Mouse (Mus musculus) cerebellum, adult (tissue): Measurements from ENCODE around the gene Nlgn1.

ENCODE experiments used
- ATAC-seq: cut with Nextera tagmentation; 2 replicates; pipeline ENCODE4 v1.9.2; 2017; ENCODE audit warnings: mild to moderate bottlenecking, moderate library complexity, mixed read lengths; ENCODE audit not compliant: insufficient number of reproducible peaks, low FRiP score, low TSS enrichment

Gene Nlgn1

DNA sequence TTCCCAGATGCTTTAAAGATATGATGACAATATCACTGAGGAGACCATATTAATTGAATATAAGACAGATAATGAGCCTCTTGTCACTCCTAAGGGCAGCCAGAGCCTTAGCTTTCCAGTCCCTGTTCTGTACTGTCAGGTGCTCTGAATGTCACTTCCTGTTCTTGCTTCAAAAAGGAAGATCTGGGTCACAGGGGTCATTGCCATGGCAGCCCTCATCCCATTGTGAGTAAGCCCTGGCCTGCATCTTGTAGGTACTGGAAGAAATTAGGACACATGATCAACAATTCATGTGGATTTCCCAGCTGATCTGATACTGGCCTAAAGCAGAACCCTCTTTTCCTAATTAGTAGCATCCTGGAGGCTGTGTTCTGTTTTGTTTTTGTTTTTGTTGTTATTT, 463.1 kb downstream of the Nlgn1 start:
- no peak for ATAC-seq

DNA sequence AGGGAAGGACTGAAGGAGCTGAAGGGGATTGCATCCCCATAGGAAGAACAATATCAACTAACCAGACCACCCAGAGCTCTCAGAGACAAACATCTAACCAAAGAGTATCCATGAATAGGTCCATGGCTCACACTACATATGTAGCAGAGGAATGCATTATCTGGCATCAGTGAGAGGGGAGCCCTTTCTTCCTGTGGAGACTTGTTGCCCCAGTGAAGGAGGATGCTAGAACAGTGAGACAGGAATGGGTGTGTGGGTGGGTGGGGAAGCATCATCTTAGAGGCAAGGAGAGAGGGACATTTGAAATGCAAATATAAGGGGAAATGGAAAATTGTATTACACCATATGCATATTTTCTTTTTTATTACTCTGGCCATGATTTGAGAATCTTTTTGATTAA, 473.9 kb downstream of the Nlgn1 start:
- ATAC-seq = no peak

DNA sequence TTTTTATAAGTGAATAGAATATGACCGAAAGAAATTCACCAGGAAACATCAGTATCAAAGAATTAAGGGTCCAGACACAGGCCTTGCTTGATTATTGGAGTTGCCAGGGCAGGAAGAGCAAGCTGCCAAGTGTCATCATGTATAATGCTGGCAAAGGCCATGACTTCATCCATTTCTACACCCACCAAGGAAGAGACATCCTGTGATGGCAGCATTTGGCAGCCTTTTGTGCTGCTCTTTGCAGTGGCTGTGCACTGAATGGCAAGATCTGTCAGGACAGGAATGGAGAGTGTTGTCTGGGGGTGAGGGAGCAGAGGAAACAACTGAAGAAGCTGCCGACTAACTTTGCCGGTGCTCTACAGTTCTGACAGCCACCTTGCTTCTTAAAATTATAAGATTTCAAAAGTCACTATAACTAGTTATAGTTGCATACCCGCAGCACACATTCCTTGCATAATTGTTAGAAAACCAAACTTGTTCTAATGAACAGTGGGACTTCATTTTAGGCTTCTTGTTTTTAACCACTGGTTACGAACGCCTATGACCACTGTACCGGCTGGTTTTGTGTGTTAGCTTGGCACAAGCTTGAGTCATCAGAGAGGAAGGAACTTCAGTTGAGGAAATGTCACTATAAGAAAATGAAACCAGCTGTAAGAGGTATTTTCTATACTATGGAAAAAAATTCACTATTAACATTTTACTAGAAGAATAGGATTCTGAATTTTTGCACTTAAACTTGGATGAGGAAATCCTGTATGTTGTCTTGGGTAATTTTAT, 487.4 kb downstream of the Nlgn1 start:
- peak; percentile 45; the same call in 1 of the 2 replicates for ATAC-seq

DNA sequence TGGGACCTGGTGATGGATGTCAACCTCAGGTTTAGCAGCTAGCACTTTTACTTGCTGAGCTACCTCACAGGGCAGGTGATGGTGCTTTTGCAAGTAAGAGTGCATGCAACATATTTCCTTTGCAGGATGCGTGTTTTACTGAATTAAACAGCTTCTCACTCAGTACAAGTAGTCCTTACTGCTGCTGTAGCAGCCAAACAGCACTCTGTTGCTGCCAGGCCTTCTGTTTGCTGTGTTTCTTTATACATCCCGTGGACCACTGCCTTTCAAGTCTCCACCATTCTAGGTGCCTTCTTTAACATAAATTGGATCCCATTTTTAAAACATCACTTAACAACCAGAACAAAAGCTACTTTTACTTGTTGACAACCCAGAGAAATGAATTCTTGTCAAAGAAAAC, 502.0 kb downstream of the Nlgn1 start:
- no peak for ATAC-seq

- no peak for ATAC-seq
Observed at GRCm38 (mm10) chr3:25813368-25813767, 518.9 kb downstream of the Nlgn1 start.

DNA sequence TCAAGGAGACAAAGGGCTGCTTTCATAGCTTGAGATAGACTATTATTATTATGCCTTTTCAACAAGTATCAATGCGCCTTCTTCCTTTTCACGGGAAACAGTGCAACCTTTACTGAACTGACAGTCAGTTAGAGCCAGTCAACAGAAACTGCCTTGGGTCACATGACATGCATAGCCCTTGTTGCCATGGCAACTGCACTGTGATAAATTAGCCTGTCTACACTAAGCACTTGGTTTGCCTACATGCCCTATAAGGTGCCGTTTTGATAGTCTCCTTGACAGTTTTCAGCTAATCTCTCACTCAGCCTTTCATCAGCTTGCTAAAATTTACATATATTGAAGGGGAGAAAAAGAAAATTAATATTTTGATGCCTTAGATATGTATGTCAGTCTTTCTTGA, 524.7 kb downstream of the Nlgn1 start:
- ATAC-seq = no peak

GRCm38 (mm10) chr3:25781651-25782050, 550.6 kb downstream of the Nlgn1 start:
- no peak for ATAC-seq

DNA sequence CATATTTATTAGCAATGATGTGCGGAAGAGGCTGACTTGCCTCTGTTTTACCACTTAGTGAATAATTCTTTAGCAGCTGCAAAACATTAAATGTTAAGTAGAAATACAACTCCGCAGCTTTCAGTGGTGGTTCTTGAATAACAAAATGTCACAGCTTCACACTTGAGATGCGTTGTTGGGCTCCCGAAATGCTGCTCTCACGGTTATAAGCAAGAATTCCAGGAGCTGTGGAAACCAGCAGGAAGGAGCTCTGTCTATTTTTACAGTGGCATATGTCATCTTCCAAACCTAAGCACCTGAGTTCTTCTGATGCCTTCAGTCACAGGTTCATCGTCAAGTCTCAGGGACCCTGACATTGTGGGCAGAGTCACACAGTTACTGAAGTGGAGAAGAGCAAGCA, 556.8 kb downstream of the Nlgn1 start:
- peak; percentile 33; the same call in 1 of the 2 replicates for ATAC-seq

DNA sequence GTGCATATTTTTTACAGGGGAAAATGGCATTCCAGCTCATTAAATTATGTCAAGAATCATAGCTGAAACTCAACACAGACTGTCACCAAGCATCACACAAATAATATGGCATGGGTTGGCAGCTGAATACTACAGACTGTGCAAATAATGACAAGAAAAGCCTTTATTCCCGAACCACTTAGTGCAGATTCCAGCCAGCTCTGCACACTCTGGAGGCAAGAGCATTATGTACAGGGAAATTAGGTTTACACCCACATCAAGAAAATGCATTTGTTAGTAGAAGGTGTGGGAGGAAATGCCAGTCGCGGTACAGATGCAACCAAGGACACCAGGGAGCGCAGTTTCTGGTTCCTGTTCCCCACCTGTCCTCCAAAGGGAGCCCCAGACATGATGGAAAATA, 558.4 kb downstream of the Nlgn1 start:
- no peak for ATAC-seq

DNA sequence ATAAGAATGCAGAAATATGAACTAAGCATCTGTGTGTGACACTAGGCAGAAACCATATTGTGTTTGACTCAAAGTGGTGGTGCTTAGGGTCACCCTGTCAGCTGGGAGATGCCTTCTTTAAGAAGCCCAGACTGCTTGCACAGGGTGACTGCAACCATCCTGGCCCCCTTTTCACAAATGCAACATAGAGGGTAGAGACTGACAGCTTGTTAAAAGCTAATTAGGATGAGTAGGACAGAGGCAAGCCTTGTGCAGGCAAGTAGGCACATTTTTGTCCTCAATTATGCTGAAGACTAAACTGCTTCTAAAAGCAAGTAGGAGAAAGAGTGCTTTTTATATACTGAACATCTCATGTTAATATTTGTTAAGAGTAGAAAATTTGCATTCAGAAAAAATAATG, 558.8 kb downstream of the Nlgn1 start:
- no peak for ATAC-seq

DNA sequence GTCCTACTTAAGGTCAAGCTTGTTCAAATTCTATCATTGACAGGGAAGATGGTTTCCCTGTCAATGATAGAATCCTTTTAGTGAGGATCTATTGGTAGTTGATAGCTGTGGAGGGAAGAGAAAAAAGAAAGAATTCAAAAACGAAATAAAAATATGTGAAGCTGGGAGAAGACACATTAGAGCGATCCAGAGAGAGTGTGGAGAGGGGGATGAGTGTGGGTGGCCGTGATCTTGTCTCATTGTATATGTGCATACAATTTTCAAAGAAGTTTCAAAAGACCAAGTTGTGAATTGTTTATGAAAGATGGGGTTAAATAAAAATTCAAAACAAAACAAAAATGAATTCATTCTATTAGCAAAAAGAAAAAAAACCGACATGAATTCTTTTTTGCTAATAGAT, 568.6 kb downstream of the Nlgn1 start:
- ATAC-seq = no peak

- no peak for ATAC-seq
Observed at GRCm38 (mm10) chr3:25757813-25758212, 574.4 kb downstream of the Nlgn1 start.

- ATAC-seq = no peak
Observed at GRCm38 (mm10) chr3:25724111-25724510, 608.1 kb downstream of the Nlgn1 start.

- ATAC-seq = no peak
Observed at GRCm38 (mm10) chr3:25721464-25721863, 610.8 kb downstream of the Nlgn1 start.

- ATAC-seq = no peak
Observed at GRCm38 (mm10) chr3:25707380-25707779, 624.9 kb downstream of the Nlgn1 start.

- no peak for ATAC-seq
Observed at GRCm38 (mm10) chr3:25697231-25697630, 635.0 kb downstream of the Nlgn1 start.

DNA sequence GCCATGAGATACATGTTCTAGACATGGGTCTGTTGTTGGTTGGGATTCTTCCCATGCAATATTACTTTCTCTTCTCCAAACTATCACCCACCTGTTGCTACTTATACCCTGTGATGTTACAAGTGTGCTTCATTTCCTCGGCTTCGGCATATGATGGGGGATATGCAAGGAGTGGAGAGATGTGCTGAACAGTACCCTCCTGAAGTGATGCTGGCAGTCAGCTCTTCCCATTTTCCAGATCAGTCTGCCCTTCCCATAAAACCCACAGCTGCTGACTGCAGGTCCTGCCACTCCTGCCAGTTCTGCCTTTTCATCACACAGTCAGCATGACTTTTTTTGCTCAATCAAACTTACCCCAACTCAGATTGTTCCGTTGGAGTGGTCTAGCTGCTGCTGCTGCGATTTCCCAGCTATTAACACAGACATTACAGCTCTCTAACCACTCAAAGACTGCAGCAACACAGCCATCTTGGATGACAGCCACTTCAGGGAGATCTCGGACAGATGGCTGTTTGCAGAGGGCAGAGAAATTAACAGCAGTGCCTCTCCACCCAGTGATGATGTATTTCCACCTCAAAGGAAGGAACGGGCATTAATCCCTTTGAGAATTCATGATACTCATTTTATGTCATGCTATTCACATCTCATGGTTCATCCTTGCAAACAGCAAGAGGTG, 643.3 kb downstream of the Nlgn1 start:
- peak; percentile 91 for ATAC-seq

DNA sequence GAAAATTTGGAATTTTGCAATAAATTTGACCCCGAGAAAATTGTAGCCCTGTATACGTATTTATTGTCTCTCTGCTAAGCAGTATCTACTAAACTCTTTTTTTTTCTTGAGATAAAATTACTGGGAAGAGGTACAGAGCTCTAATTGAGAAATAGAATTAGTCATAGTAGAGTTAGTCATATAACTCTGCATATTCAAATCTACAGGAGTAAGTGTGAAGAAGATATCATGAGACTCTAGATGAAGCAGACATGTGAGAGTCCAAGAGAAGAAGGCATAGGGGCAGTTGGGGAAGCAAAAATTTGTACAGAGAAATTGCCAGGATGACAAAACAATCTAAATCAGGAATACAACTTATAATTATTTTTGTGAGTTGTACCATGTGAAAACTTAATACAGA, 648.6 kb downstream of the Nlgn1 start:
- no peak for ATAC-seq

DNA sequence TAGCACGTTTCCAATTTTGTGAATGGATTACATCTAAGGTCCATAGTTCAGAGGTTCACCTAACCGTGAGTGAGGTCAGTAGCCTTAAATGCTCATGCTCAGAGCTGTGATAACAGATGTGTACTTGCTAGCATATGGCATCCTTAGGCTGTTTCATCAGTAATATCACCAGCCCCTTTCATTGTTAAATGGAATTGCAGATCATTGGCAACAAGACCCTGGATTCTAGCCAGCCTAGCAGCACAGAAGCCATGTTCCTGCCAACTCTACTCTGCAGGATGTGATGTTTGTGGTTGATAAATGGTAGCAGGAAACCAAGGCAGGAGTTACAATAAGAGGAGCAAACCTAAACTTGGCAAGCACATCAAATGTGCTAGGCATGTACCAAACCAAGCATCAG, 652.9 kb downstream of the Nlgn1 start:
- ATAC-seq = peak; percentile 59; the same call in 1 of the 2 replicates

- ATAC-seq = no peak
Observed at GRCm38 (mm10) chr3:25675888-25676287, 656.4 kb downstream of the Nlgn1 start.

- no peak for ATAC-seq
Observed at GRCm38 (mm10) chr3:25675069-25675468, 657.2 kb downstream of the Nlgn1 start.

GRCm38 (mm10) chr3:25673408-25673807, 658.9 kb downstream of the Nlgn1 start:
- ATAC-seq = no peak
